Mouse (Mus musculus) spleen, postnatal 4 days (tissue): Measurements from ENCODE around the gene Olfr231.

ENCODE experiments used
- DNase-seq, 2 experiments: peaks; one replicate each; pipeline ENCODE4 v3.0.0; 2022; ENCODE audit warnings: low spot score in 2 of 2

Gene Olfr231

GRCm38 (mm10) chr1:174121062-174121461, at the start of gene Olfr231:
Olfr231 (minus strand) TSS chr1:174121162.
- no peak for DNase-seq

- DNase-seq = no peak
These were observed 48.1 kb upstream of the Olfr231 start for GRCm38 (mm10) chr1:174169024-174169423.

GRCm38 (mm10) chr1:174159095-174159494, 38.1 kb upstream of the Olfr231 start:
- no peak for DNase-seq

- no peak for DNase-seq
These were observed 37.5 kb upstream of the Olfr231 start for GRCm38 (mm10) chr1:174158512-174158911.

GRCm38 (mm10) chr1:174157622-174158021, 36.7 kb upstream of the Olfr231 start:
- no peak for DNase-seq

DNA sequence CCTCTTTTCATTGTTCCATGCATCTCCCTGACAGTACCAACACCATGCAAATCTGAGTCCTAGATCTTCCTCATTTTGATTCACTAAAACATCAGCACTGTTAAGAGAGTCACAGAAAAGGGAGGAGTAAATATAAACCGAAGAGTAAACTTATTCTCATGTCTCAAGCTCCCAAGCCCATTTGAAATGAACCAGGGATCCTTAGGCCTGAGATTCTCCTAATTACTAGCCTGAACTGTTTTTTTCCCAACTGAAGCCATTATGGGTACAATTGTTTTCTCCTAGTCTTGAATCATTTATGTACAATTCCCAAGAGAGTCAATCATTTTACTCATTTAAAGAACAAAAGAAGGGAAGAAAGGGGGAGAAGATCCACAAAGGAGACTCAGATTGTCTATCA, 34.4 kb upstream of the Olfr231 start, which contains the start of gene Olfr420:
Olfr420 (plus strand) TSS at position 301 of the 400 bp plus-strand sequence.
- DNase-seq = no peak

- DNase-seq = no peak
These were observed 28.3 kb upstream of the Olfr231 start for GRCm38 (mm10) chr1:174149289-174149688.

DNA sequence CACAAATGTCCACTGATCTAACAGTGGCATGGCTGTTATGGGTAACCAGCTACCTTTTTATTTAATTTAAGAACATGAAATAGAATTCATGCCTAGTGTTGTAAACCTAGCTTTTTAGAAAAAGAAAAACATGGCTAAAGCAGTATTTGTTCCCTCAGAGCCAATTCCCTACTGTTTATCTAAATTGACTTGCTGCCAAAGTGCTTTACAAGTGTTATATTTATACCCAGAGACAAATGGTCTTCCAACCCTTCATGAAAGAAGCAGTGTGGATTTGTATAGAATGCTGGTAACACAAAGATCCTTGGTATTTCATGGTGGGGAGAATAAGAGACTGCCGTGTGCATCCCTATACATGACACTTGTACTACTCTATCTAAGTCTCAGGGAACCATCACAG, 25.7 kb upstream of the Olfr231 start:
- no peak for DNase-seq

DNA sequence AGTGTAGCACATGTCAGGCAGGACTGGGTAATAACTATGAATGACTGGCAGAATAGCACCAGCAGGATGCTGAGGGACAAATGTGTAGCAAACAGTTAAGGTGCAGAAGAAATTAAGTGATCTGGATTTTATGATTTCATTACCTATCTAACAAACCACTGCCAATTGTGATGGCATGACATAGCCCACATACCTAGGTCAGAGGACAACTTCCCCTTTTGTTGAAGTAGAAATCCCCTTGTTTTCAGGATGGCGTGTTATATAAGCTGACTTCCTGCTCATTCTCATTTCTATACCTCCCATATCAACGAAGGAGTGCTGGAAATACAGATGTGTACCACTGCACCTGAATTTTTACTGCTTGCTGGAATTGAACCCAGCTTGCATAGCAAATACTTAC, 20.4 kb upstream of the Olfr231 start:
- DNase-seq = no peak

- DNase-seq = no peak
These were observed 11.0 kb upstream of the Olfr231 start for GRCm38 (mm10) chr1:174131999-174132398.

- DNase-seq = no peak
These were observed 10.3 kb upstream of the Olfr231 start, which contains the start of gene Olfr424 for GRCm38 (mm10) chr1:174131217-174131616. Olfr424 (plus strand) TSS chr1:174131517.

DNA sequence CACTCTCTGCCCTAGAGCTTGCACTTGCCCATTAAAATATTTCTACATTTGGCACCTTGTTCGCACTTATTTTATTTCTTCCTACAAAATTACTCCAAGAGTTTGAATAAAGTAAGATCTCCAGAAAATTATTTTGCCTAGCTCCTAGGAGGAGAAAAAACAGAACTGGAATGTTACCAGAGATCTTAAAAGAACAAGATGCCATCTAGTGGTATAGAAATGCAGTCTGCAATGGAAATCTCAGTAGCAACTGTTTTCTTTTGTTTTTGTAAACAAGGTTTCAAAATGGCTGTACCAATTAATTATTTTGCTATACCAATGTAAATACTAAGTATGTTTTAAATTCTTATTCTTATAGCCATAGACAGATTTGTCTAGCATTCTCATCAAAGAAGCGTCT, 17.2 kb downstream of the Olfr231 start:
- DNase-seq = no peak

DNA sequence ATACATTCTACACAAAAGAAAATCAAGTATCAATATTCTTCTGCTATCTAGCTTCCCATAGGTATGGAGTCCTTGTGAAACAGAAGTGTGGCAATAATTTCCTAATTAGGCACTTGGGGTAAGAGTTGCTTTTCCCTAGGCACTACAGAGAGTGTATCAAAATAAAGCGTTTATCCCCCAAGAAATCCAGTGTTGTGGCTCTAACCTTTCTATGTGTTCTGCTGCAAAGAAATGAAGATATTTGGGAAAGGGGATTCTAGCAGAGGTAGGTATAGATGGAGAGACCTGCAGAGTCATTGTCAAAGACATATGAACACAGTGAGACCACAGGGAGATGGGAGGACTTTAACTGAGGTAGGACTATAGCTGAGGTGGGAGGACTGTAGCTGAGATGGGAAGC, 24.4 kb downstream of the Olfr231 start, which contains the start of gene Olfr427:
Olfr427 (plus strand) TSS at position 301 of the 400 bp plus-strand sequence.
- DNase-seq = no peak

DNA sequence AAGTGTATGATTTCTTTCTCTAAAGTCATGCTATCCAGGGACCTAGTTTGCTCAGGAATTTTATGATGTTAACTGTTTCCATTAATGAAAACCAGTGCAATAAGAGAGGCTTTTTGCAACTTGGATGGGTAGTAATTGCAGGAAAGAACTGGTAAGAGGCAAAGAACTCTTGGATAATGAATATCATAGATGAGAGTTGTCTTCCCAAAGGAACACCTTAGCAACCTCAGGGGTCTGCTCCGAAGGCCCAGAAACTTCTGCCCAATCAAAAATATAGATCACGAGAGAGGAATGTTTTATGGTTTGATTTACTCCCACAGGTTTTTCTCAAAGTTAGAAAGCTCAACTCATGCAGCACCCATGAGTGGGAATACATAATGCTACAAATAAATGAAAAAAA, 36.9 kb downstream of the Olfr231 start, which contains the start of gene Olfr429:
Olfr429 (plus strand) TSS at position 301 of the 400 bp plus-strand sequence.
- DNase-seq = no peak

- no peak for DNase-seq
These were observed 54.7 kb downstream of the Olfr231 start, which contains the start of gene Olfr430 for GRCm38 (mm10) chr1:174066305-174066704. Olfr430 (plus strand) TSS chr1:174066605.
